Mouse (Mus musculus): Measurements from ENCODE around the gene Fez2. TPM values are rescaled to one million over a fixed set of nuclear protein-coding genes. Genes with fewer than 3 reads are reported as not detected.

The Fez2 gene
- polyA plus RNA-seq, 1 experiment from 2014 or later = 43.5 TPM

DNA sequence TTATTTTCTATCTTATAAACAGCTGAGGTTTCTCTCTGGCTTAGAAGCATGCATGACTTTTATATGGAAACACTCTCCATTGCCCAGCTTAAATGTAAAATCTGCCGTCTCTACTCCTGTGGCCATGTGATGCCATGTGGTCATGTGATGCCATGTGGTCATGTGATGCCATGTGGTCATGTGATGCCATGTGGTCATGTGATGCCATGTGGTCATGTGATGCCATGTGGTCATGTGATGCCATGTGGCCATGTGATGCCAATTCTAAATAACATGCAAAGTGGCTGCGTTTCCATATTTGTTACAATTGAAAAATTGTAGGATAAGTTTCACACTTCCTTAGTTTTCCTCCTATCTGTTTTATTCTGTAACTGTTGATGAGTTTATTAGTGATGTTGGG, 22.8 kb upstream of the Fez2 start:
- H3K36me3 ChIP-seq = no peaks in the 10 kb centered on the region
- no peak overlapping the region for H3K27ac ChIP-seq (replicated peaks)
- DNase-seq (ENCODE audit: low spot score) = no peak
- no peaks in the 10 kb centered on the region for H3K27me3 ChIP-seq (ENCODE audit: low read depth, poor library complexity, severe bottlenecking)
- 96% methylated on average over 2 of the region's 2 CpGs for whole genome bisulfite sequencing
- H3K4me3 ChIP-seq = no peak overlapping the region
- H3K4me1 ChIP-seq = no peaks in the 10 kb centered on the region
- H3K9me3 ChIP-seq (replicated peaks) = no peaks in the 10 kb centered on the region

DNA sequence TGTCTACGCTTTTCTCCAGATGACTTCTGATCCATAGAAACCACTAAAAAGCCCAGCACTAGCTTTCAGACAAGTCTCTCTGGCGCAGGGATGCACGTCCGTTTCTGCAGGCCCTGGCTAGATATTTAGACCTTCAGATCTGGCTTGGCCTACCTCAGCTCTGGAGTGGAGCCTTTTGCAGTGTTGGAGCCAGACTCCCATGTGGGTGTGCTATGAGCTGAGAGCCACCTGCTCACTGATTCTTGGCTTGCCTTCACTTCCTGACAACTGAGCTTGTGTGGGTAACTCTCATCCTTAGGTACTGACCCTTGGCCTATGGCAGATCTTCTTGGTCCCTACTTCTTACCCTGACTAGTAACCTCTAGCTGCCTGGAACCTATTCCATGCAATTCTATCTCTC, 19.2 kb upstream of the Fez2 start:
- Histone ChIP-seq H3K4me1 (no peaks in the 10 kb centered on the region), H3K4me3 (no peak overlapping the region), H3K27ac (replicated peaks) (no peak overlapping the region), H3K36me3 (no peaks in the 10 kb centered on the region), H3K9me3 (replicated peaks) (no peaks in the 10 kb centered on the region), H3K27me3 (ENCODE audit: low read depth, poor library complexity, severe bottlenecking) (no peaks in the 10 kb centered on the region)
- no peak for DNase-seq (ENCODE audit: low spot score)
- WGBS = 96% methylated on average over 4 of the region's 4 CpGs

DNA sequence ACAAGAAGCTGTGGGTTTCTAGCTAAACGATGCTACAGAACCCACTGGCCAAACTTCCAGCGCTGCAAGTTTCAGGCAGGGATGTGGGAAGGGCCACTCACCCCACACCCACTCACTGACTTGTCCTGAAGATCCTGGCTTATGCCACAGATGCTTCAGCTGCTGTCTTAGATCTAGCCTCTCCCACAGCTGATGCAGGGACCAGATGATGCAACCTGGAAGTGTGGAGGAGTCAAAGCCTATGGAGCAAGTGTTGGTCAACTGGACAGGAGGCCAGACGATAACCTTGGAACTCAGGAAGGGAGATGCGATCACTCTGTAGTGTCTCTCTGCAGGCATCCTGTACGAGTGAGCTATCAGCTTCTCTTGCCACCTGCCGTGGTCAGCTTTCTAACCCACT, 17.7 kb upstream of the Fez2 start:
- Histone ChIP-seq H3K36me3 (no peaks in the 10 kb centered on the region), H3K27ac (replicated peaks) (no peak overlapping the region), H3K4me1 (no peaks in the 10 kb centered on the region), H3K27me3 (ENCODE audit: low read depth, poor library complexity, severe bottlenecking) (no peaks in the 10 kb centered on the region), H3K4me3 (no peak overlapping the region), H3K9me3 (replicated peaks) (no peaks in the 10 kb centered on the region)
- WGBS = 90% methylated on average over 6 of the region's 6 CpGs
- DNase-seq (ENCODE audit: low spot score) = no peak

DNA sequence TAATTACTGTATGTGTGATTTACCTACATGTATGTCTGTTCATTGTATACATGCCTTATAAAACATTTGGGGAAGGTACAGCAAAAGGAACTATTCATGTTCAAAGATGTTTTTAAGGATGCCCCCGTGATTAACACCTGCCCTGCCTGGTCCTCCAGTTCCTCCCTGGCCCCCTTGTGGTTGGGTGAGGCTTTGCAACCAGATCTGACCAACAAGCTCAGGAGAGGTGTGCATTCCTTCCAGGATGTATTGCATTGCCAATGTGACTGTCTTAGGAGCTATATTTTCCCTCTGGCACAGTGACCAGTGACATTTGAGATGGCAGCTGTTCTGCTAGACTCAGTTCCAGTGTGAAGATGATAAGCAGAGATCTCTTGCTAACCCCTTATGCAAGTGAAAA, 16.8 kb upstream of the Fez2 start:
- H3K9me3 ChIP-seq (replicated peaks) = no peaks in the 10 kb centered on the region
- H3K4me1 ChIP-seq = no peaks in the 10 kb centered on the region
- peak; percentile 40 for DNase-seq (ENCODE audit: low spot score)
- H3K27me3 ChIP-seq (ENCODE audit: low read depth, poor library complexity, severe bottlenecking) = no peaks in the 10 kb centered on the region
- H3K27ac ChIP-seq (replicated peaks) = no peak overlapping the region
- H3K4me3 ChIP-seq = no peak overlapping the region
- H3K36me3 ChIP-seq = no peaks in the 10 kb centered on the region
- WGBS = 53% methylated on average over 1 of the region's 1 CpGs

DNA sequence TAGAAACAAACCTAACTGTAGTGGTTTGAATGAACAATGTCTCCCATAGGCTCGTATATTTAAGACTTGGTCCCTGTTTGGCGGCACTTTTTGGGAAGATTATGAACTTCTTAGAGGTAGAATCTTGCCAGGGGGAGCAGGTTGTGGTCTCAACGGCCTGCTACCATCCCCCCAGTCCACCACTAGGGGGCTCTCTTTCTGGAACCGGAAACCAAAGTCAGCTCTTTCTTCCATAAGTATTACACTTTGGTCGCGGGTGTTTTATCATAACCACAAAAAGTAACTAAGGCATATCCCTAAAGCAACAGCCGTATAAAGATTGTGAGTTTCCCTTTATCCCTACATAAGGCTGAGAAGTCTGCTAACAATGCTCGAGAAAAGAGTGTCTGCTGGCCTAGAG, 12.4 kb upstream of the Fez2 start:
- no peaks in the 10 kb centered on the region for H3K27me3 ChIP-seq (ENCODE audit: low read depth, poor library complexity, severe bottlenecking)
- no peaks in the 10 kb centered on the region for H3K36me3 ChIP-seq
- WGBS = 71% methylated on average over 8 of the region's 8 CpGs
- H3K27ac ChIP-seq (replicated peaks) = no peak overlapping the region
- no peak for DNase-seq (ENCODE audit: low spot score)
- no peak overlapping the region for H3K4me3 ChIP-seq
- no peaks in the 10 kb centered on the region for H3K4me1 ChIP-seq
- H3K9me3 ChIP-seq (replicated peaks) = no peaks in the 10 kb centered on the region

DNA sequence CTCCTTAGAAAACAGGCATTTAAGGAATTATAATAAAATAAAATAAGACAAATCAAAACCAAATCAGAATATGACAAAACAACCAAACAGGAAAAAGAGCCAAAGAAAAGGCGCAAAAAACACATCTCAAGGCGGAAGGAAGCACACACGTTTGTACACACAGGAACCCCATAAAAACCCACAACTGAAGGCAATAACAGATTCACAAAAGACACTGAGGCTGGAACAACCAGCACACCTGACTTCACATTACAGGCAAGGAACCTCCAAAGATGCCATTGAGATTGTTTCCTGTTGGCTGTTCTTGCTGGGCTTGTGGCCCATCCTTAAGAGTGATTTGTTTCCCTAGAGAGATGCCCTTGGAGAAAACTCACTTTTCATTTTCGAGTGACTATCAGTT, 11.1 kb upstream of the Fez2 start:
- no peaks in the 10 kb centered on the region for H3K36me3 ChIP-seq
- 88% methylated on average over 4 of the region's 4 CpGs for WGBS

DNA sequence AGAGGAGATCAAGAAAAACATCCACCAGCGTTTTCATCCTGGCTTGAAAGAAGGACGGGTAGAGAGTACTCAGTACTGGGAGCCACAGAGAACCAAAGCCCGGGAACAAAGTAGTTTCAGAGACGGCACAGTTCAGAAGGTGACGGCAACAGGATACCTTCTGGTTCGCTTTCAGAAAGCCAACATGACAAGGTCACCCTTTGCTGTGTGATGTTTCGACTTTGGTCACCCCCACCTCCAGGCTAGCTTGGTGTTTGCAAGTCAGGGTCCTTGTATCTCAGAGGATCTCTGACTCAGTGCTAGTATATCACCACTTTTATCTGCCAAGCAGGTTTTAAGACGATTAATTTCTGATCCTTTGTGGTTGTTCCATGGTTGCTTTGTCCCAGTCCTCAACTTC, 7.1 kb upstream of the Fez2 start:
- Histone ChIP-seq H3K4me1 (0 out of 2 replicates have a peak, but pooled peaks cover 4% of the 10 kb centered on the region), H3K27me3 (ENCODE audit: low read depth, poor library complexity, severe bottlenecking) (0 out of 2 replicates have a peak, but pooled peaks cover 2% of the 10 kb centered on the region), H3K9me3 (replicated peaks) (no peaks in the 10 kb centered on the region), H3K27ac (replicated peaks) (no peak overlapping the region), H3K4me3 (no peak overlapping the region), H3K36me3 (no peaks in the 10 kb centered on the region)
- no peak for DNase-seq (ENCODE audit: low spot score)
- WGBS = 80% methylated on average over 8 of the region's 8 CpGs

More for the DNA sequence above, 11.1 kb upstream of the Fez2 start:
- 0 out of 2 replicates have a peak, but pooled peaks cover 4% of the 10 kb centered on the region for H3K4me1 ChIP-seq
- DNase-seq (ENCODE audit: low spot score) = no peak
- no peak overlapping the region for H3K4me3 ChIP-seq
- no peaks in the 10 kb centered on the region for H3K27me3 ChIP-seq (ENCODE audit: low read depth, poor library complexity, severe bottlenecking)
- no peak overlapping the region for H3K27ac ChIP-seq (replicated peaks)
- H3K9me3 ChIP-seq (replicated peaks) = no peaks in the 10 kb centered on the region

DNA sequence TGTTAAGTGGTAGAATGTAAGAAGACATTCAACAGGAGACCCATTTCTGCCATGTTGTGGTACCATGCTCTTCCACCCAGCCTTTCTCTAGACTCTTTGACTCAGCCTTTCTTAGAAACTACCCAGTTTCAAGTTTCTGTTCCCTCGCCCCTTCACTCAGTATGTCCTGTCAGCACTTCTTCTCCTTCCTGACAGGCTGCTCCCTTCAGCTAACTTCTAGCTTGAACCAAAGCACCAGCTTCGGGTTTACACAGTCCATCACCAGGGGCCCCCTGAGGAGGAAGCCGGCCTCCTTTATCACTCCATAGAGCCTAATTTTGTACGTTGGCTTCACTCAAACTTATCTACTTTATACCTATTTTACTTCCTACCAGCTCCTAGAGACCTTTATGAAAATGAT, 1.3 kb upstream of the Fez2 start:
- Histone ChIP-seq H3K27ac (replicated peaks) (no peak overlapping the region), H3K36me3 (no peaks in the 10 kb centered on the region), H3K4me3 (no peak overlapping the region), H3K27me3 (ENCODE audit: low read depth, poor library complexity, severe bottlenecking) (0 out of 2 replicates have a peak, but pooled peaks cover 4% of the 10 kb centered on the region), H3K4me1 (peaks cover 15% of the 10 kb centered on the region), H3K9me3 (replicated peaks) (no peaks in the 10 kb centered on the region)
- WGBS = 79% methylated on average over 4 of the region's 4 CpGs
- no peak for DNase-seq (ENCODE audit: low spot score)

DNA sequence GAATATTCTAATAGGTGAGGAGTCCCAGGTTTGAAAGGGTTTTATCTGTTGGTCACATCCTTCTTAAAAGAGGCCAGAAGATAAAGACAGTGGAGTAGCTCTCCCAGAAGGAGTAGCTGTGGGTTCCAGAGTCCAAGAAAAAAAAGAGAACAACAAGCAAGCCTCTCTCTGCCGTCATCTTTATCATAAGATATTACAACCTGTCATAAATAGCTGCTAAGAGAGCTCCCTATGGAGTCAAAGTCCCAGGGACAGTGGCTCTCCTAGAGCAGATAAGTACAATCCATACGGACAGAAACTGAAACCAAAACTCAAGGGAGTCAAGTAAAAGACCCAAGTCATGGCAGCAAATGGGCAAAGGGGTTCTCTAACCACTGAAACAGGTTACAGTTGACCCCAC, 2.7 kb downstream of the Fez2 start:
- no peaks in the 10 kb centered on the region for H3K9me3 ChIP-seq (replicated peaks)
- peaks cover 25% of the 10 kb centered on the region for H3K4me1 ChIP-seq
- 0 out of 2 replicates have a peak, but pooled peaks cover 4% of the 10 kb centered on the region for H3K27me3 ChIP-seq (ENCODE audit: low read depth, poor library complexity, severe bottlenecking)
- H3K36me3 ChIP-seq = peaks cover 6% of the 10 kb centered on the region; the same call in 1 of the 2 replicates
- no peak overlapping the region for H3K27ac ChIP-seq (replicated peaks)
- 92% methylated on average over 2 of the region's 2 CpGs for WGBS
- H3K4me3 ChIP-seq = no peak overlapping the region
- DNase-seq (ENCODE audit: low spot score) = no peak

DNA sequence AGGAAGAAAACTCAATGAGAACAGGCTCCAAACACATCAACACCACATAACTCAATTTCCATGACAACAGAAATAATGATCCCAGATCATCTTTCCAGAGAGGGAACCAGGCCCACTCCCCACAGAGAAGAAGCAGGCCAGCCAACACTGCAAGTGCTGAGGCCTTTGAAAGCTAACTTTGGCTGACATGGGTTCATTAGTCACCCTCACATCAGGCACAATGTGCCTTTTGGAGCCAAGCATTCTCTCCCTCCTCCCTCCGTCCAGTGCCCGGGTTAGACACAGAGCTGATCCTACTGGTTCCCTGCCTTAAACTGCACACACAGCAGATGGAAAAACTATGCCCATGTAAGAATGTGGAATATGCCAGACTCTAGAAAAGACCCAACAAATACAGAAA, 8.1 kb downstream of the Fez2 start:
- Histone ChIP-seq H3K27me3 (ENCODE audit: low read depth, poor library complexity, severe bottlenecking) (no peaks in the 10 kb centered on the region), H3K27ac (replicated peaks) (no peak overlapping the region), H3K4me3 (no peak overlapping the region), H3K36me3 (peaks cover 17% of the 10 kb centered on the region), H3K4me1 (peaks cover 23% of the 10 kb centered on the region), H3K9me3 (replicated peaks) (no peaks in the 10 kb centered on the region)
- 62% methylated on average over 2 of the region's 2 CpGs for WGBS
- DNase-seq (ENCODE audit: low spot score) = no peak

DNA sequence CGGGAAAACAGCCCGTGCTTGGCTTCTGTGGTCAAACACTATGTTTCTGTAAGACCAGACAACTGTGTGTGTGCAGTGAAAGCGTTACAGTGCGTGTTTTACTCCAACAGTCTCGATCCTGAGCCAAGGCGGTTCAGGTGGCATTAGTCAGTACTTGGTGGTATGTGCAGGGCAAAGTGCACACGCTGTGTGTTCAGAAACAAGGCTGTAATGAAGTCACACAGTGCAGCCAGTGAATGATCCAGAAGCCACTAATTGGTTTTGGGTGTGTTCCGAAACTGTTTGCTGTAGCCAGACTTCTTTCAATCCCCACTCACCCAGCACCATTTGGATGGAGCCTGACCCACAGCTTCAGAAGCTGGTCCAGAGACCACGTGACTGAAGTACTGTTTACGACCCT, 9.6 kb downstream of the Fez2 start:
- H3K36me3 ChIP-seq = peaks cover 32% of the 10 kb centered on the region
- no peak for DNase-seq (ENCODE audit: low spot score)
- H3K27ac ChIP-seq (replicated peaks) = no peak overlapping the region
- no peaks in the 10 kb centered on the region for H3K27me3 ChIP-seq (ENCODE audit: low read depth, poor library complexity, severe bottlenecking)
- H3K9me3 ChIP-seq (replicated peaks) = no peaks in the 10 kb centered on the region
- 88% methylated on average over 10 of the region's 10 CpGs for WGBS
- no peak overlapping the region for H3K4me3 ChIP-seq
- H3K4me1 ChIP-seq = peaks cover 23% of the 10 kb centered on the region

DNA sequence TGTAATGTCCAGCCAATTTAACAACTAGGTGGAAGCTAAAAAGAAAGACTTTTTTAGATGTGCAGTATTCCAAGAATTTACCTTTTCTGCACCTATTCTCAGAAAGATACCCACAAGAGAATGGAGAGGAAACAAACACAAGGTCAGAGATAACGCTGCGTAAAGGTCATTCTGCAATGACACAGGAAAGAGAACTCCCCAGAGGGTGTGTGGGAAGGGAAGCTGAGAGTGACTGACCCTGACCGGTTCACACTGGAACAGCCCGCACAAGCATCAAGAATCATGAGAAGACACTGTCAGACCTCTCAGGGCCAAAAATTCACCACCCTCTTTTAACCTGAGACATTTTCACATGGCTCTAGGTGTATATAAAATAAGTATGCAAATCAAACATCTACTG, 10.4 kb downstream of the Fez2 start:
- no peak overlapping the region for H3K4me3 ChIP-seq
- no peaks in the 10 kb centered on the region for H3K9me3 ChIP-seq (replicated peaks)
- DNase-seq (ENCODE audit: low spot score) = no peak
- H3K36me3 ChIP-seq = peaks cover 35% of the 10 kb centered on the region
- no peak overlapping the region for H3K27ac ChIP-seq (replicated peaks)
- no peaks in the 10 kb centered on the region for H3K27me3 ChIP-seq (ENCODE audit: low read depth, poor library complexity, severe bottlenecking)
- H3K4me1 ChIP-seq = peaks cover 23% of the 10 kb centered on the region
- WGBS = 81% methylated on average over 4 of the region's 4 CpGs

DNA sequence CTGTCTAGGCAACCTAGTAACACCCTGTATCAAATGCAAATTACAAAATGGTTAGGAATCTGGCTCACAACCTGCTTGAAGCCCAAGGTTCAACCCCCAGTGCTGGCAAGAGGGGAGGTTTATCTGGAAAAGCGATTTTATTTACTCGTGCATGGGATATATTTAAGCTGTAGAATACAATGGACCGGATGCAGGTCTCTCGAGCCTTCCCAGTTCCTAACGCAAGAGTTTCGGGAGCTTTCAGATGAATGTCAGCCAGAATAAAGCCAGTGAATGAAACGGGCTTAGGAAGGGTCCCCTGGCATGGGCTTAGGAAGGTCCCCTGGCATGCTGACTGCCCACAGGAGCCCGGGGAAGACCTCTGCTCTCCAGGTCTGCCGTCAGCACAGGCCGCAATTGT, 11.1 kb downstream of the Fez2 start:
- no peaks in the 10 kb centered on the region for H3K9me3 ChIP-seq (replicated peaks)
- WGBS = 90% methylated on average over 10 of the region's 10 CpGs
- no peak overlapping the region for H3K4me3 ChIP-seq
- no peak overlapping the region for H3K27ac ChIP-seq (replicated peaks)
- no peaks in the 10 kb centered on the region for H3K27me3 ChIP-seq (ENCODE audit: low read depth, poor library complexity, severe bottlenecking)
- H3K4me1 ChIP-seq = peaks cover 24% of the 10 kb centered on the region
- peaks cover 39% of the 10 kb centered on the region for H3K36me3 ChIP-seq
- no peak for DNase-seq (ENCODE audit: low spot score)

DNA sequence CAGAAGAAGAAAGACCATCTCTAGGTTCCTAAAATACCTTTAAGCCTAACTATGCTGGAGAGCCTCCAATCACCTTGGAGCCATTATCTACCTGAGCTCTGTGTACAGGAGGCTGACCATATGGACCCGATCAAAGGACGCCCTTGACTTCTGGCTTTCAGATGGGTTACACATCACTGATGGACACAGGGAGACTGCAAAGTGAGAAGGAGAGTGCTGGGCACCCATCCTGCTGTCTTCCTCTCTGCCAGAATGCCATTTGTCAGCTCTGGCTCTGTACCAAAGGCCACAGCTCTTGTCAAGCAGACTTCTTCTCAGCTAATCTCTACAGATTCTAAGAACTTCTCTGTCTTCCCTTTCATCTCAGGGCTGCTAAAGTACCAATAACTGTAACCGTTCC, 12.6 kb downstream of the Fez2 start:
- H3K4me1 ChIP-seq = peaks cover 22% of the 10 kb centered on the region

More for the DNA sequence above, 12.6 kb downstream of the Fez2 start:
- H3K9me3 ChIP-seq (replicated peaks) = no peaks in the 10 kb centered on the region
- DNase-seq (ENCODE audit: low spot score) = no peak
- WGBS = 90% methylated on average over 3 of the region's 3 CpGs
- no peaks in the 10 kb centered on the region for H3K27me3 ChIP-seq (ENCODE audit: low read depth, poor library complexity, severe bottlenecking)
- no peak overlapping the region for H3K27ac ChIP-seq (replicated peaks)
- no peak overlapping the region for H3K4me3 ChIP-seq
- peaks cover 48% of the 10 kb centered on the region for H3K36me3 ChIP-seq

Data from midbrain, embryonic 10.5 days (tissue).